Comparison of ENCODE assay signal across 31 mouse cellular contexts in the genomic region with DNA sequence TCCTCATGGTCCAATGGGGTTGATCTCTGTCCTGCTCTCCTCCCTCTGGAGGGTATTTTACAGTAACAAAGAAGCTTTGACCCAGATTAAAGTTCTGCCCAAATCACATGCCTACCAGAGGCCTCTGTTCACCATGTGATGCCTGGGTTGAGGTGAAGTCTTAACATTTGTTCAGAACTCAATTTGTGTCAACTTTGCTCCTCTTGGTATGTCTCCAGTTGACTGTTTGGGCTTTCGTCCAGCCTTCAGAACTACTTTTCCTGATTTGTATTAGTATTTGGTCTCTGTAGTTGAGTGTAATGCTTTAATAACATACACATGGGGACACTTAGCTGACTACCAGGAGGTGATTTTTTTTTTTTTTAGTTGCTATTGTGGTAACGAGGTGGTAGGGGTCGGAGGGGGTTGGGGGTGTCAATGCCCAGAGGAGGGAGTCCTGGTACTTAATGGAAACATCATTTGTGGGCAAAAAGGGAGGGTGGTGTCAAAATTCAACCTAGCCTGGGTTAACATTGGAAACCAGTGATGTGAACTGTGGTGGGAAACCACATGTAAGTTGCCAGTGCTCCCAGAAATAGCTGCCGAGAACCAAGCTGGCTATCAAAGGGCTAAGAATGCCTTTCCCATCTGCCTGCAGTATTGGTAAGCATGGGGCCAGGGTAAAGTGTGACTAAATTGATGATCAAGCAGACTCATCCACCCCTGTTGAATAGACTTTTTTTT. TPM values are rescaled to one million over a fixed set of nuclear protein-coding genes. Genes with fewer than 3 reads are reported as not detected.
A peak's percentile ranks its signal among the peaks of the same experiment; 100 is the strongest.
DNase-seq lines count a peak whose midpoint lies in the region; ATAC-seq and TF ChIP-seq lines count a peak whose summit lies in the region.
"Had no signal": no experiment of that assay in that cellular context is flagged by ENCODE, and none has a peak within 500 bp of the region (broad histone marks: within the 10 kb centered on the region; RNA-seq: fewer than 3 reads in every experiment).

No protein-coding gene starts in this region.

- H3K4me1 ChIP-seq in heart, embryonic 10.5 days = peaks cover 58% of the 10 kb centered on the region
- H3K4me1 ChIP-seq in heart, adult 2 months (ENCODE audit: control insufficient read depth, insufficient read depth, low read length) = peaks cover 12% of the 10 kb centered on the region

- H3K27ac ChIP-seq in heart, embryonic 10.5 days = peak overlapping the region; percentile 16; the same call in 1 of the 2 replicates
- no peak overlapping the region for H3K27ac ChIP-seq in heart, adult 2 months
- no peak overlapping the region for H3K27ac ChIP-seq in left cerebral cortex, adult 2 months
- H3K27ac ChIP-seq: embryonic facial prominence, embryonic 13.5 days; heart, embryonic 13.5 days; hindbrain, embryonic 10.5 days; hindbrain, embryonic 15.5 days; kidney, postnatal 0 days; midbrain, embryonic 12.5 days; neural tube, embryonic 13.5 days; stomach, postnatal 0 days had no signal

- no peak overlapping the region for H3K4me3 ChIP-seq in heart, embryonic 10.5 days
- no peak overlapping the region for H3K4me3 ChIP-seq in heart, adult 2 months
- H3K4me3 ChIP-seq in left cerebral cortex, adult 2 months = no peak overlapping the region
- H3K4me3 ChIP-seq: embryonic facial prominence, embryonic 13.5 days; heart, embryonic 13.5 days; hindbrain, embryonic 10.5 days; hindbrain, embryonic 15.5 days; megakaryocyte, embryonic 14.5 days; midbrain, embryonic 12.5 days; neural tube, embryonic 13.5 days had no signal

- 72% methylated on average over 4 of the region's 4 CpGs for WGBS in heart, embryonic 10.5 days
- WGBS in heart, adult 2 months = 75% methylated on average over 4 of the region's 4 CpGs

- H3K36me3 ChIP-seq in heart, embryonic 10.5 days = peaks cover 6% of the 10 kb centered on the region; the same call in 1 of the 2 replicates
- H3K36me3 ChIP-seq in heart, adult 2 months (ENCODE audit: control insufficient read depth, insufficient read depth, low read length) = no peaks in the 10 kb centered on the region
- H3K36me3 ChIP-seq: embryonic facial prominence, embryonic 13.5 days; G1E; hindbrain, embryonic 10.5 days; hindbrain, embryonic 15.5 days; midbrain, embryonic 12.5 days had no signal

- no peaks in the 10 kb centered on the region for H3K9me3 ChIP-seq in heart, embryonic 10.5 days
- H3K9me3 ChIP-seq: embryonic facial prominence, embryonic 13.5 days; G1E; heart, embryonic 13.5 days; hindbrain, embryonic 10.5 days; hindbrain, embryonic 15.5 days; megakaryocyte, embryonic 14.5 days; midbrain, embryonic 12.5 days; neural tube, embryonic 13.5 days had no signal

- intact Hi-C loops in heart, adult 2 months (cut with DNase I) = no loop called here
- intact Hi-C loops in left cerebral cortex, adult 2 months (cut with DNase I) = no loop called here

- H3K9ac ChIP-seq in heart, adult 2 months (ENCODE audit: low read depth, low read length) = no peak overlapping the region
- H3K9ac ChIP-seq: embryonic facial prominence, embryonic 13.5 days; forebrain, postnatal 0 days; heart, embryonic 13.5 days; hindbrain, embryonic 15.5 days; midbrain, embryonic 12.5 days; neural tube, embryonic 13.5 days had no signal

- H3K79me2 ChIP-seq in heart, adult 2 months (replicated peaks; ENCODE audit: control insufficient read depth, insufficient read depth, low read length) = peaks cover 4% of the 10 kb centered on the region; the same call in 1 of the 2 replicates

- TF ChIP-seq EP300 in heart, adult 2 months (IDR thresholded peaks at IDR 0.05; ENCODE audit: insufficient read depth, low read depth, low read length) = no peak

- TF ChIP-seq CTCF in heart, adult 2 months (IDR thresholded peaks at IDR 0.05) = no peak
- no peak for TF ChIP-seq CTCF in left cerebral cortex, adult 2 months (IDR thresholded peaks at IDR 0.05)

- ATAC-seq in granulocyte monocyte progenitor cell, adult 5-6 weeks (replicated peaks; ENCODE audit: poor library complexity, severe bottlenecking) = peak; percentile 15; the same call in 1 of the 2 replicates
- ATAC-seq: forebrain, postnatal 0 days had no signal

- no peak for DNase-seq in heart, embryonic 10.5 days (ENCODE audit: low spot score)
- DNase-seq in heart, adult 2 months = no peak
- peak; percentile 18 for DNase-seq in lung, postnatal 10 days
- no peak for DNase-seq in lung, postnatal 25 days (ENCODE audit: low spot score)
- DNase-seq in left cerebral cortex, adult 2 months (ENCODE audit: extremely low spot score in 1 of 2, low spot score in 2 of 2) = no peak
- DNase-seq in cerebellum, adult 18-20 months = no peak
- DNase-seq: B cell, adult 2 months; cerebellum, adult 9-10 months; forebrain, postnatal 0 days; gastrocnemius, postnatal 10 days; heart, adult 18-20 months; heart, postnatal 10 days; kidney, adult 2 months; kidney, postnatal 4 days; layer of hippocampus, adult 9-11 months; liver; lung, postnatal 14 days; right cerebral cortex, postnatal 4 days; thymus, adult 18-20 months; thymus, postnatal 25 days had no signal

- H3K27me3 ChIP-seq in heart, embryonic 10.5 days (ENCODE audit: insufficient read depth, poor library complexity, severe bottlenecking) = no peaks in the 10 kb centered on the region
- no peaks in the 10 kb centered on the region for H3K27me3 ChIP-seq in heart, adult 2 months (ENCODE audit: control insufficient read depth, insufficient read depth, low read length)
- H3K27me3 ChIP-seq: embryonic facial prominence, embryonic 13.5 days; heart, embryonic 13.5 days; hindbrain, embryonic 15.5 days; megakaryocyte, embryonic 14.5 days; midbrain, embryonic 12.5 days; neural tube, embryonic 13.5 days had no signal

- TF ChIP-seq POLR2A in heart, adult 2 months (IDR thresholded peaks at IDR 0.05; ENCODE audit: insufficient read depth, low read depth, low read length) = no peak

RNA-seq across cellular contexts. Expression of gene Fam49a, which starts 16.0 kb away (rescaled TPM):
- polyA plus RNA-seq in heart, embryonic 10.5 days (2016; fragmentation: Nextera tagmentation; extraction: Ambion mirVana) = 37.1 and 62.2 TPM in 2 replicates
- total RNA-seq in heart, adult 2 months (2021) = 1 to 10 TPM; 7.1 to 9.8 TPM
- 4.1 and 6.5 TPM in 2 replicates for polyA plus RNA-seq in heart, adult 2 months (2012; rRNA removed)
- total RNA-seq in granulocyte monocyte progenitor cell, adult 5-6 weeks (2014; fragmentation: Nextera tagmentation) = 6.4 and 9.3 TPM in 2 replicates
- 4.4 and 6.7 TPM in 2 replicates for total RNA-seq in granulocyte monocyte progenitor cell, adult 5-6 weeks (2017)
- 100 to 1,000 TPM; 174 to 176 TPM for total RNA-seq in left cerebral cortex, adult 2 months (2021)
- polyA plus RNA-seq: G1E had no signal

Comparison
In these comparisons a context has a peak if more than half of its experiments do, and no peak if none do; other contexts are left out.
1. RNA of gene Fam49a, which starts 16.0 kb away (total RNA-seq): 174 to 176 TPM in left cerebral cortex, adult 2 months; 7.1 to 9.8 TPM in heart, adult 2 months and 4.4 to 9.3 TPM in granulocyte monocyte progenitor cell, adult 5-6 weeks; every median in the first group is over 10 times any median in the second.